Mouse (Mus musculus) lung, postnatal 25 days (tissue): ENCODE data around the gene Ralgapa2.

Experiments
- DNase-seq: peaks from one replicate; pipeline ENCODE4 v3.0.0; 2022; ENCODE audit warnings: low spot score

Gene Ralgapa2

GRCm38 (mm10) chr2:146258736-146259469 is 253.2 kb downstream of the Ralgapa2 start:
- DNase-seq, result no peak

GRCm38 (mm10) chr2:146257609-146258008 is 254.5 kb downstream of the Ralgapa2 start:
- DNase-seq, result no peak

- DNase-seq, result no peak
Observed at GRCm38 (mm10) chr2:146257037-146257436, 255.1 kb downstream of the Ralgapa2 start.

GRCm38 (mm10) chr2:146256321-146256875 is 255.7 kb downstream of the Ralgapa2 start:
- DNase-seq, result no peak

DNA sequence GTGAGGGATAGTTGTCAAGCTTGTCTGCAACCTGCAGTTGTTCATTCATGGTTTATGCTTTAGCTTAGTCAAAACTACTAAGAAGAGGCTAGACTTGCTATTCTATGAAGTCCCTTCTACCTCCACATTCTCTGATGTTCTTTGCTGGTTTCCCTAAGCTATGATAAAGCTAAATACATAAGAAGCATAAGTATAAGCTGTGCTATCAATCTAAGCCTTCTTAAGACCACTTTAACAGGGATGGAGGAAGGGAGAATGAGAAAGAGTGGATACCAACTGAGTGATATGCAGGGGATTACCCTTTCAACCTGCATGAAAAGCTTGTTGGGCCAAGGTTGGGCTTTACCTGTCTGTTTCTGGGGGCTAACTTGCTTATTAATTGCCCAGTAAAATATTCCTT is 256.5 kb downstream of the Ralgapa2 start:
- DNase-seq, result no peak

- DNase-seq, result no peak
Observed at GRCm38 (mm10) chr2:146254387-146254786, 257.8 kb downstream of the Ralgapa2 start.

DNA sequence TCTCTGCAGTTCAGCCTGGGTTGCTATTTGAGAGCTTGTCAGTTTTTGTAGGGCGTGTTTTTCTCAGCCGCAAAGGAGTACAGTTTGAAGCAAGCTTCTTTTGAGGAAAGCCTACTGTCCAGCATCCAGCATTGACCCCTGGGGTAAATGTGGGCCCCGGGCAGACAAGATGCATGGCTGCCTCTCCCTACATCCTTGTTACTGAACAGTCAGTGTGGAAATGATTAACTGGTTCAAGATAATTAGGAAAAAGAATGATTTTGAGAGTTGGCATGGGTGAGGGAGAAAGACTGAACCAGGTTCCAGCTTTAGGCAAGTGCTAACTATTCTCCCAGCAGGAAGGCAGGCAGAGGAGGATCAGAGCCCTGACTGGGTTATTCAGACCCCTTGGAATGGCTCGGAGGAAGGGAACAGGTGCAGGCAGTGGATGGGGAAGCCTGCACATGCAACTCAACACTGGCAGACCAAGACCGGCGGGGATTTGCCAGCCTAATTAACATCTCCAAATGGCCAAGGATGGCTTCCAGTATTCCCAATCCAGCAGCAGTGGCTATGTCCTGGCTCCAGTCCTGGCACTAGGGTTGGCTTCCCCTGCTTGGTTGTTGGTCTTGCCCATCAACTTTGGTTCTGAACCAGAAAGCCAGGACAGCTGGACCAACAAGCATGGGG is 261.8 kb downstream of the Ralgapa2 start:
- no peak for DNase-seq

DNA sequence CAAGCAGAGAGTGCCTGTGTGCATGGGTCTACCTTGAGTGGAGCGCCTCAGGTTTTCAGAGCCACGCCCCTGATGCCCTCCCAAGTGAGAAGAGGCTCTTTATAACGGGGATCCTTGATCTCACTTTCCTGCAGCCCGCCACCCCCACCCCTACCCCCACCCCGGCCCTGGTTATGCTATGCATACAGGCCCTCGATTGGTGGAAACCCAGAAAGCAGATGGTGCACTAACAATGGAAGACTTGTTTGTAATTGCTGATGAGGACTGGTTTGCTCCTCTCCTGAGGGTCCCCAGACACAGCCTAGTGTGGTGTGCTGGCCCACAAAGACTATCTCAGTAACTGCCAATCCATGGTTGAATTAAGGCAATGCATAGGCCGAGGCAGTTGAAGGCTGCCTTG is 263.1 kb downstream of the Ralgapa2 start:
- DNase-seq, result no peak

- DNase-seq, result no peak
Observed at GRCm38 (mm10) chr2:146247576-146247975, 264.6 kb downstream of the Ralgapa2 start.

DNA sequence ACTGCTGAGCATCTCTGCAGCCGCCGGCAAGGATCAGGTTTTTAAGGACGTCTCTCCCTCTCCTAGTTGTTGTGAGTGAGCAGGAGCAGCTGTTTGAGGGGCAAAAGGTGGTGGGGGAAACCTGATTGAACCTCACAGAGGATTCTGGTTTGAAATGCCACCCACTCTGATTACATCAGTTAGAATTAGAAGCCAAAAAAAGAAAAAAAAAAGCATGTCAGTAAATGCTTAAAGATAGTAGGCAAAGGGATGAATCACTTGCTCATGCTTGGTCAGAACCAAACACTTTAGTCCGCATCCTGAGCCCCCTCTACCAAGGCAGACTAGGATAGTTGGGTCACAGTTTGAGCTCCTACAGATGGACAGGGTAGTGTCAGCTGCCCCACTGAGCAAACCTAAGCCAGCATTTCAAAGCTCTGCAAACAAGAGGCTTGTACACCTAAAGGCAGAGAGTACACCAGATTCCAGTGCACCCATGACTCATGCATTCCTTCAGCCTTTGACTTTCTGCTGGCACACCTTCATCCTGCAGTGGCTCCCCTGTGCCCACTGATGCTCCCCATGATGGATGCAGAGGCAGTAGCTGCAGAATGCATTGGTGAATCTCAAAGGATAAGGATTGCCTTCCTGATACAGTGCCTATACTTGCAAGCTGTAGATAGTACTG is 265.6 kb downstream of the Ralgapa2 start:
- DNase-seq, result no peak

GRCm38 (mm10) chr2:146245401-146245800 is 266.7 kb downstream of the Ralgapa2 start:
- DNase-seq, result no peak

GRCm38 (mm10) chr2:146244049-146244448 is 268.1 kb downstream of the Ralgapa2 start:
- no peak for DNase-seq

DNA sequence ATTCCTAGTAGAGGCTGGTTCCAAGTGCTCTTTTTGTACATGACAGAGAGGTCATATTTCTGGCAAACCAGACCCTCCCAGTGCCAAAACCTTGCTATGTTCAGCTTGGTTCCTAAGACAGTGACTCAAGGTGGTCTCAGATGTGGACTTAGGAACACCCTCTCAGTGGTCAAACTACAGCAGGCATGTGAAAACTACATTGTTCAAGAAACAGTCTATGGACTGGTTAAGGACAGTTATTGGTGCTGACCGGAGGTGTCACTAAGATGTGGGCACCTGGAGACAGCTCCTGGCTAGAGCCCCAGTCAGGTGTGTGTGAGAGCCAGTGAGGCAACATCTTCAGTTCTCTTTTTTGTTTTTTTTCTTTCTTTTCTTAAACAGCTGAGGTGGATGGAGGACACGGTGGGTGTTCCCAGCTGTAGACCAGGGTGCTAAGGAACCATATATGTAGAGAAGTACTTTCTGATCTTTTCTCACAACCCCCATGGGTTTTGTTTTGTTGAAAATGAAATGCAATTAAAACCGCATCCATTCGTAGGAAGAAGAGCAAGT is 272.9 kb downstream of the Ralgapa2 start:
- DNase-seq, result no peak

GRCm38 (mm10) chr2:146231485-146231884 is 280.7 kb downstream of the Ralgapa2 start:
- DNase-seq, result no peak

- DNase-seq, result no peak
Observed at GRCm38 (mm10) chr2:146228435-146228834, 283.7 kb downstream of the Ralgapa2 start.

- DNase-seq, result no peak
Observed at GRCm38 (mm10) chr2:146227646-146228045, 284.5 kb downstream of the Ralgapa2 start.

DNA sequence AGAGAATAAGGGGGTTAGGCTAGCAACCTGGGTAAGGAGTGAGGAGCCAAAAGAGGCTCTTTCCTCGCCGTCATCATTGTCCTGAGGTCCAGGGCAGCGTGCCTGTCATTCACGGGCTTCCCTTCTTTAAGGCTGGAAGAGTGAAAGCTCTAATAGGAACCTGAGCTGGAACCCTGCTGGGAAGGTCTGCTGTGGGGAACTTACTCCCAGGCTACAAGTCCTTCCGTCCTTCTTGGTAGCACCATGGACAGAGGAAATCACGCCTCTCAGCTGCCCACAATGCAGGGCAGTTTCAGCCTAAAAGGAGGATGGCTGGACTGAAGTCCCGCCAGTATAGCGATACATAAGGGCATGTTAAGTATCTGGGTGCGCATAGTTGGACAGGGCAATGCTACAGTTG is 285.7 kb downstream of the Ralgapa2 start:
- DNase-seq, result peak; percentile 36

GRCm38 (mm10) chr2:146225818-146226217 is 286.3 kb downstream of the Ralgapa2 start:
- no peak for DNase-seq

GRCm38 (mm10) chr2:146224141-146224540 is 288.0 kb downstream of the Ralgapa2 start:
- DNase-seq, result no peak

DNA sequence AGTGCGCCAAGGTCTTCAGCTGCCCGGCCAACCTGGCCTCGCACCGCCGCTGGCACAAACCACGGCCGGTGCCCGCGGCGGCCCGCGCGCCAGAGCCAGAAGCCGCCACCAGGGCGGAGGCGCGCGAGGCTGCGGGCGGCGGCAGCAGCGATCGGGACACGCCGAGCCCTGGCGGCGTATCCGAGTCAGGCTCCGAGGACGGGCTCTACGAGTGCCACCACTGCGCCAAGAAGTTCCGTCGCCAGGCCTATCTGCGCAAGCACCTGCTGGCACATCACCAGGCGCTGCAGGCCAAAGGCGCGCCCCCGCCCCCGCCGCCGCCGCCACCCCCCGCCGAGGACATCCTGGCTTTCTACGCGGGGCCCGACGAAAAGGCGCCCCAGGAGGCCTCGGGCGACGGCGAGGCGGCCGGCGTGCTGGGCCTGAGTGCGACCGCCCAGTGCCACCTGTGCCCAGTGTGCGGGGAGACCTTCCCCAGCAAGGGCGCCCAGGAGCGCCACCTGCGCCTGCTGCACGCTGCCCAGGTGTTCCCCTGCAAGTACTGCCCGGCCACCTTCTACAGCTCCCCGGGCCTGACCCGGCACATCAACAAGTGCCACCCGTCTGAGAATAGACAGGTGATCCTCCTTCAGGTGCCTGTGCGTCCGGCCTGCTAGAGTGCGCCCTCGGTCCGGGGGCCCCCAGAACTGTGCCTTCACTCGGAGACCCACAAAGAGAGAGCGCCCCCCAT is 288.8 kb downstream of the Ralgapa2 start:
- no peak for DNase-seq

GRCm38 (mm10) chr2:146222279-146223175 is 289.6 kb downstream of the Ralgapa2 start:
- no peak for DNase-seq
